Mouse (Mus musculus) inflammation-experienced regulatory T-cells, adult 6 months (primary cell): ENCODE measurements around the gene Upk3bl. TPM values are rescaled to one million over a fixed set of nuclear protein-coding genes. Genes with fewer than 3 reads are reported as not detected.
A peak's percentile ranks its signal among the peaks of the same experiment; 100 is the strongest.
"Not testable (repeated sequence)": the region's sequence is repeated elsewhere in the genome, so short reads cannot be mapped to it uniquely, and the experiment has no call there.

Experiments
- ATAC-seq: one replicate; pipeline ENCODE4 v1.8.0; 2017
- polyA plus RNA-seq, 3 experiments: library from polyadenylated mRNA; unstranded; fragments of 100-300 nt; shearing (Covaris generic); gene quantifications; one replicate each; pipeline ENCODE4 v1.2.1; 2017

The Upk3bl gene
- polyA plus RNA-seq, 3 experiments from 2014 or later: not detected

GRCm38 (mm10) chr5:136088821-136089575, 34.7 kb downstream of the Upk3bl start:
- ATAC-seq: no peak

- no peak for ATAC-seq
Measured at GRCm38 (mm10) chr5:136091927-136092326, 37.6 kb downstream of the Upk3bl start.

GRCm38 (mm10) chr5:136094249-136095010, 40.1 kb downstream of the Upk3bl start:
- ATAC-seq: no peak

- no peak for ATAC-seq
Measured at GRCm38 (mm10) chr5:136095089-136095488, 40.8 kb downstream of the Upk3bl start.

- ATAC-seq: no peak
Measured at GRCm38 (mm10) chr5:136098536-136098935, 44.2 kb downstream of the Upk3bl start.

GRCm38 (mm10) chr5:136102099-136102820, 48.0 kb downstream of the Upk3bl start:
- ATAC-seq: peak; percentile 92

- ATAC-seq: no peak
Measured at GRCm38 (mm10) chr5:136104511-136104910, 50.2 kb downstream of the Upk3bl start.

GRCm38 (mm10) chr5:136108486-136108885, 54.2 kb downstream of the Upk3bl start:
- ATAC-seq: no peak

GRCm38 (mm10) chr5:136109042-136109441, 54.8 kb downstream of the Upk3bl start:
- no peak for ATAC-seq

- ATAC-seq: not testable (repeated sequence)
Measured at GRCm38 (mm10) chr5:136113546-136113945, 59.3 kb downstream of the Upk3bl start.

Other genes starting within 250 kb of the Upk3bl start
- gene Srrm3, start 247.6 kb upstream of the Upk3bl start, polyA plus RNA-seq: not detected
- under 1 TPM in 1 of 3 experiments, not detected in 2; 0.82 TPM for gene Hspb1, start 166.6 kb upstream of the Upk3bl start, polyA plus RNA-seq
- 10 to 100 TPM; 29.8 to 46.2 (median 37.0) TPM for gene Ywhag, start 119.9 kb upstream of the Upk3bl start, polyA plus RNA-seq
- 1 to 10 TPM; 1.0 to 2.0 (median 1.4) TPM for gene Ssc4d, start 80.0 kb upstream of the Upk3bl start, polyA plus RNA-seq
- not detected for gene Zp3, start 74.4 kb upstream of the Upk3bl start, polyA plus RNA-seq
- 10 to 100 TPM in 1 of 3 experiments, 1 to 10 TPM in 2; 8.5 to 10.8 (median 9.1) TPM for gene Dtx2, start 59.7 kb upstream of the Upk3bl start, polyA plus RNA-seq
- gene Upk3b, start 16.0 kb upstream of the Upk3bl start, polyA plus RNA-seq: under 1 TPM in 1 of 3 experiments, not detected in 2; 0.16 TPM
- 1 to 10 TPM; 1.5 to 2.4 (median 1.7) TPM for gene Rasa4, start 29.4 kb downstream of the Upk3bl start, polyA plus RNA-seq
- 100 to 1,000 TPM; 120 to 150 (median 121) TPM for gene Polr2j, start 62.1 kb downstream of the Upk3bl start, polyA plus RNA-seq
- gene Lrwd1, start 81.6 kb downstream of the Upk3bl start, polyA plus RNA-seq: 10 to 100 TPM; 37.0 to 37.7 (median 37.2) TPM
- gene Alkbh4, start 81.7 kb downstream of the Upk3bl start, polyA plus RNA-seq: 10 to 100 TPM; 51.3 to 63.3 (median 56.7) TPM
- gene Orai2, start 116.2 kb downstream of the Upk3bl start, polyA plus RNA-seq: 10 to 100 TPM; 55.8 to 72.0 (median 64.8) TPM
- 10 to 100 TPM; 40.9 to 48.3 (median 45.5) TPM for gene Prkrip1, start 144.5 kb downstream of the Upk3bl start, polyA plus RNA-seq
- under 1 TPM in 1 of 3 experiments, not detected in 2; 0.24 TPM for gene Sh2b2, start 192.1 kb downstream of the Upk3bl start, polyA plus RNA-seq